27 mouse cellular contexts compared by ENCODE assay signal in genomic region chr13:107069061-107069460, GRCm38 (mm10). TPM values are rescaled to one million over a fixed set of nuclear protein-coding genes. Genes with fewer than 3 reads are reported as not detected.
A peak's percentile ranks its signal among the peaks of the same experiment; 100 is the strongest.
DNase-seq lines count a peak whose midpoint lies in the region; ATAC-seq and TF ChIP-seq lines count a peak whose summit lies in the region.
"Had no signal": no experiment of that assay in that cellular context is flagged by ENCODE, and none has a peak within 500 bp of the region (broad histone marks: within the 10 kb centered on the region; RNA-seq: fewer than 3 reads in every experiment).

No protein-coding gene starts in this region.

- peak; percentile 40 for DNase-seq in 416B (ENCODE audit: low read depth)
- no peak for DNase-seq in CH12.LX (ENCODE audit: extremely low read depth)
- DNase-seq in cerebellum, adult 9-11 months = no peak
- DNase-seq in spleen, postnatal 4 days (ENCODE audit: low spot score in 2 of 2) = no peak
- DNase-seq: adrenal gland, adult 8-10 months; adrenal gland, postnatal 14 days; adrenal gland, postnatal 36 days; B cell, adult 2 months; cerebellum, adult 11-12 months; cerebellum, adult 2 months; cerebellum, adult 9-10 months; cerebellum, postnatal 14 days; cerebellum, postnatal 36 days; embryo, embryonic 11 days; forebrain, postnatal 0 days had no signal

- H3K4me3 ChIP-seq in CH12.LX (replicated peaks in 1 of 3; ENCODE audit: low read depth in 2 of 3, low read length in 2 of 3, poor library complexity in 1 of 3) = no peak overlapping the region
- no peak overlapping the region for H3K4me3 ChIP-seq in forebrain, embryonic 15.5 days
- H3K4me3 ChIP-seq: embryonic facial prominence, embryonic 13.5 days; embryonic facial prominence, embryonic 15.5 days; erythroblast, embryonic 14.5 days; forebrain, embryonic 10.5 days; forebrain, embryonic 12.5 days had no signal

- H3K79me2 ChIP-seq in CH12.LX (replicated peaks; ENCODE audit: control insufficient read depth, extremely low read depth, insufficient read depth, poor library complexity, severe bottlenecking) = no peaks in the 10 kb centered on the region

- 0 out of 2 replicates have a peak, but pooled peaks have one; percentile 20 for ATAC-seq in granulocyte monocyte progenitor cell, adult 5-6 weeks (replicated peaks; ENCODE audit: poor library complexity, severe bottlenecking)
- peak; percentile 52; the same call in 1 of the 2 replicates for ATAC-seq in megakaryocyte progenitor cell, adult 5-6 weeks (replicated peaks; ENCODE audit: poor library complexity)
- no peak for ATAC-seq in forebrain, embryonic 15.5 days (replicated peaks)
- ATAC-seq: activated CD4-positive, CD25-positive, alpha-beta regulatory T cell, adult 4 months; CD4-positive, CD25-positive, alpha-beta regulatory T cell, adult 4 months; forebrain, embryonic 14.5 days; forebrain, postnatal 0 days; Patski had no signal

- H3K36me3 ChIP-seq in CH12.LX (replicated peaks in 1 of 2; ENCODE audit: control insufficient read depth in 1 of 2, insufficient read depth in 1 of 2, low read length in 1 of 2) = no peaks in the 10 kb centered on the region
- H3K36me3 ChIP-seq in forebrain, embryonic 15.5 days = no peaks in the 10 kb centered on the region
- H3K36me3 ChIP-seq: embryonic facial prominence, embryonic 13.5 days; embryonic facial prominence, embryonic 15.5 days; forebrain, embryonic 10.5 days; forebrain, embryonic 12.5 days had no signal

- no peak overlapping the region for H3K27ac ChIP-seq in CH12.LX (ENCODE audit: insufficient read depth, low read depth)
- H3K27ac ChIP-seq in forebrain, embryonic 15.5 days (replicated peaks) = no peak overlapping the region
- H3K27ac ChIP-seq: embryonic facial prominence, embryonic 13.5 days; embryonic facial prominence, embryonic 15.5 days; forebrain, embryonic 10.5 days; forebrain, embryonic 12.5 days had no signal

- no peak overlapping the region for H3K9ac ChIP-seq in CH12.LX (ENCODE audit: insufficient read depth, low read depth)
- no peak overlapping the region for H3K9ac ChIP-seq in forebrain, embryonic 15.5 days (replicated peaks)
- H3K9ac ChIP-seq: embryonic facial prominence, embryonic 13.5 days; embryonic facial prominence, embryonic 15.5 days; forebrain, embryonic 12.5 days; forebrain, postnatal 0 days had no signal

- in situ Hi-C loops in CH12.LX (cut with MboI; ENCODE audit: low pct_ligation_motif_present, low pct_unique_long_range_greater_than_20kb, low sequenced_read_pairs) = no loop called here

- TF ChIP-seq EP300 in CH12.LX (IDR thresholded peaks at IDR 0.05; ENCODE audit: low read length) = no peak

- no peak for TF ChIP-seq RAD21 in CH12.LX (IDR thresholded peaks at IDR 0.05; ENCODE audit: low read depth, low read length)

- no peaks in the 10 kb centered on the region for H3K9me3 ChIP-seq in CH12.LX (replicated peaks; ENCODE audit: low read length)
- no peaks in the 10 kb centered on the region for H3K9me3 ChIP-seq in forebrain, embryonic 15.5 days
- H3K9me3 ChIP-seq: embryonic facial prominence, embryonic 13.5 days; embryonic facial prominence, embryonic 15.5 days; forebrain, embryonic 10.5 days; forebrain, embryonic 12.5 days had no signal

- 100% methylated on average over 1 of the region's 1 CpGs for WGBS in forebrain, embryonic 15.5 days

- peaks cover 4% of the 10 kb centered on the region in 2 experiments; a peak in 2 of 4 replicates for H3K4me1 ChIP-seq in CH12.LX (ENCODE audit: control insufficient read depth in 1 of 2, insufficient read depth in 2 of 2)
- H3K4me1 ChIP-seq in forebrain, embryonic 15.5 days = peaks cover 24% of the 10 kb centered on the region

- no peak for TF ChIP-seq POLR2A in CH12.LX (IDR thresholded peaks at IDR 0.05; ENCODE audit: low read depth, low read length)

- H3K4me2 ChIP-seq in CH12.LX (ENCODE audit: insufficient read depth, low read depth, poor library complexity, severe bottlenecking) = no peak overlapping the region
- H3K4me2 ChIP-seq in forebrain, embryonic 15.5 days (replicated peaks) = no peak overlapping the region
- H3K4me2 ChIP-seq: embryonic facial prominence, embryonic 13.5 days; embryonic facial prominence, embryonic 15.5 days; forebrain, embryonic 12.5 days had no signal

- TF ChIP-seq CTCF in CH12.LX (conservative IDR thresholded peaks at IDR 0.05 in 1 of 2, IDR thresholded peaks at IDR 0.05 in 1 of 2; ENCODE audit: low read depth in 2 of 2, low read length in 2 of 2) = no peak

- H3K27me3 ChIP-seq in CH12.LX (replicated peaks) = no peaks in the 10 kb centered on the region
- H3K27me3 ChIP-seq in forebrain, embryonic 15.5 days = no peaks in the 10 kb centered on the region
- H3K27me3 ChIP-seq: embryonic facial prominence, embryonic 13.5 days; embryonic facial prominence, embryonic 15.5 days had no signal

- dilution Hi-C loops in CH12.LX (cut with MboI; ENCODE audit: extremely low pct_ligation_motif_present, extremely low pct_unique_long_range_greater_than_20kb, low sequenced_read_pairs) = no loop called here

TF ChIP-seq in CH12.LX, 34 proteins besides CTCF, POLR2A, EP300 and RAD21:
- no peak for TF ChIP-seq MEF2A (IDR thresholded peaks at IDR 0.05; ENCODE audit: borderline replicate concordance, low read depth, low read length)
- no peak for TF ChIP-seq MYC (IDR thresholded peaks at IDR 0.05; ENCODE audit: low read depth, low read length)
- TF ChIP-seq CHD2 (IDR thresholded peaks at IDR 0.05; ENCODE audit: low read length) = no peak
- peak; percentile 56 for TF ChIP-seq ZNF384 (IDR thresholded peaks at IDR 0.05; ENCODE audit: low read depth, low read length)
- no peak for TF ChIP-seq TCF12 (IDR thresholded peaks at IDR 0.05; ENCODE audit: low read depth, low read length)

RNA-seq across cellular contexts. Expression of gene Kif2a, which starts 47.1 kb away (rescaled TPM):
- total RNA-seq in CH12.LX (2012; rRNA removed) (16.3 and 19.7 TPM in 2 replicates), CH12.LX (2014; rRNA removed) (17.3 and 21.1 TPM in 2 replicates)
- polyA plus RNA-seq in CH12.LX (2012; ENCODE audit: insufficient read length, low read depth) = 85.5 and 99.3 TPM in 2 replicates
- total RNA-seq in granulocyte monocyte progenitor cell, adult 5-6 weeks (2014; fragmentation: Nextera tagmentation) = 29.9 and 54.5 TPM in 2 replicates
- 14.7 and 20.3 TPM in 2 replicates for total RNA-seq in granulocyte monocyte progenitor cell, adult 5-6 weeks (2017)
- total RNA-seq in megakaryocyte progenitor cell, adult 5-6 weeks (2015) = 53.7 and 55.1 TPM in 2 replicates
- 15.2 and 18.0 TPM in 2 replicates for total RNA-seq in megakaryocyte progenitor cell, adult 5-6 weeks (2017)
- polyA plus RNA-seq in forebrain, embryonic 15.5 days (2015; fragmentation: Nextera tagmentation; extraction: Ambion mirVana) = 48.9 and 54.8 TPM in 2 replicates
